Mouse (Mus musculus) thymus, postnatal 10 days (tissue): ENCODE data around the gene Pi4k2b.
"Not testable (repeated sequence)": the region's sequence is repeated elsewhere in the genome, so short reads cannot be mapped to it uniquely, and the experiment has no call there.

Experiments
- DNase-seq, 2 experiments: peaks; one replicate each; pipeline ENCODE4 v3.0.0; 2021; ENCODE audit warnings: low spot score in 2 of 2

Pi4k2b gene

DNA sequence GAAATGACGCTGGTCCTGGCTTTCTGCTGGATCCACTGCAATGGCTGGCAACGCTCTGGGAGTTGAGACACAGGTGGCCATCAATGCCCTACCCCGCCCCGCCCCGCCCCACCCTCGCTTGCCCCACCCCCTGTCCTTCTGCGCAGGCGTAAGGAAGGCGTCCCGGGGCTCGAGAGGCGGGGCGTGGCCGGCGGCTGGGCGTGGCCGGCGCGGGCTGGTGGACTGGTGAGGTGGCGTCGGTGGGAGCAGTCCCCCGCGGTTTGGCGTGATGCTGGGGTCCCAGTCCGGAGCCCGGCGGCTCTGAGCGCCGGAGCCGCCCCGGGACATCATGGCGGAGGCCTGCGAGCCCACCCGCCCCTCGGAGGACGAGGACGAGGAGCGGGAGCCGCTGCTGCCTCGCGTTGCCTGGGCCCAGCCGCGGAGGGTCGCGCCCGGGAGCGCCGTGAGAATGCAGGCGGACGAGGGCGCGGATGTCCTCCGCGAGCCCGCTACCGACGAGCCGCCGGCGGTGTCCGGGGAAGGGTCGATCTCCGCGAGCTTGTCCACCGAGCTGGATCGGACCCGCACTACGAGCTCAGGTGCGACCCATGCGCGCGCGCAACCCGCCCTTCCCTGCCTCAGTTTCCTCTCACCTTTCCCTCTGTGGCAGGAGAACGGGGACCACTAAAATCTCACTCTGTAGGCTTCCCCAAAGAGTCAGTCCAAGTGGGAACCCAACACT lies at the start of gene Pi4k2b:
Gene Pi4k2b, plus strand, starts transcription at position 184 of the 721 bp plus-strand sequence.
- peak; percentile 72 to 82 for DNase-seq

DNA sequence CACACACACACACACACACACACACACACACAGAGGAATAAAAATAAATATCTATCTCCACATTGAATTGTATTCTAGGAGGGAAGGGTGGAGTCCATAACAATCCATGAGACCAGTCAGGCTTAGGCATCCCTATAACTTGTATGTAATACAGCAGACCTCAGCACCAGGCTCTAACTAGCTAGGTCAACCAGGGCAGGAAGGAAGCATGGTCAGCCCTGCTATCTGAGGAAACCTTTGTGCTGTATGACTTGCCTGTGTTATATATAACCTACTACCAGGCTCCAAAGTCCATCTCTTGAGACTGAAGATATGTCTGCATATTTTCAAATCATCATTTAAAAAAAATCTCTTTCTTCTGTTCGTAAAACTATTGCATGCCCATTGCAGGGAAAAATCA lies 44.1 kb upstream of the Pi4k2b start:
- DNase-seq: no peak

DNA sequence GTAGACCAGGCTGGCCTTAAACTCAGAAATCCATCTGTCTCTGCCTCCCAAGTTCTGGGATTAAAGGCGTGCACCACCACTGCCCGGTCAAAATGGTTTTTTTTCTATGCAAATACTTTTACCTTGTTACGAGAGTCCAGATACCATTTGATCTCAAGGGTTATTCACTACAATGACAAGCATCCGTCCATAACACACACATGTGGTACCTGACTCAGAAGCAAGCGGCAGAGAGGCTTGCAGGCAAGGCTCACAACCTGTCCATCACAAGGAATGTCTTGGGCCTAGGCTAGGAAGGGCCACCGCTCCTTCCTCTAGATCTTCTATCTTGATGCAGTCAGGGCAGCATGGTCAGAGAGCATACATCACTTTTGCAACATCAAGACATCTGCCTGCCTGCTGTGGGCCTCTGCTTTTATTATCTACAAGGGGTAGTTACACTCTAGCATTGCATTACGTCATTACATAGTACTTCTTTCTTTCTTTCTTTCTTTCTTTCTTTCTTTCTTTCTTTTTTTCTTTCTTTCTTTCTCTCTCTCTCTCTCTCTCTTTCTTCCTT lies 43.4 kb upstream of the Pi4k2b start:
- DNase-seq: not testable (repeated sequence)

DNA sequence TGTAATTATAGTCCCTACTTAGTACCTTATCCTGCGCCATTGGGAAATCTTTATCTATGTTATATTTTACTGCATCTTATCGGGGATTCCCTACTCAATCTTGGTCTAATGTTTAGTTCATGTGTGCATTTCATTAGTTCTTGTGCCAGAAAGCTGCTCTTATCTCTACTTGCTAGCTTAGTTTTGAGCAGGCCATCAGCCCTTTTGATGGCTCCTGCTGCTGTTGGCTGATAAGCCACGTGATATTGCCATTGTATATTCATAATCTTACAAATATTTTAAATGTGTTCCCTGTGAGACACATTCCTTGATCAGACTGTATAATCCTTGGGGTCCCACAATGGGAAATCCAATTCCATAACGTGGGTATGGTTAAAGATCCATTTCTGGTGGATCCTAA lies 36.8 kb upstream of the Pi4k2b start:
- no peak for DNase-seq

DNA sequence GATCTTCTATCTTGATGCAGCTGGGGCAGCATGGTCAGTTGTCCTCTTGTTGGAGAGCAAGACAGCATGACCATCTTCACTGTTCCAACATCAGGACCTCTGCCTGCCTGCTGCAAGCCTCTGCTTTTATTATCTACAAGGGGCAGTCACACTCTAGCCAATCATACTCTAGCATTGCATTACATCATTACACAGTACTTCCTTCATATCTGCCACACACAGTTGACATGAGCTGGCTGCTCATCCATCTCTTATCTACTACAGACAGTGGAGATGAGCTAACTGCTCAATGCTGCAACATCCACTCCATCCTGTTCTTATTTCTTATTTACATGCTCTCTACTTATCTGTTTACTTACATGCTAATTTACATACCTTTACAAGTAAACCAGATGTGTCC lies 28.7 kb upstream of the Pi4k2b start:
- DNase-seq: no peak

DNA sequence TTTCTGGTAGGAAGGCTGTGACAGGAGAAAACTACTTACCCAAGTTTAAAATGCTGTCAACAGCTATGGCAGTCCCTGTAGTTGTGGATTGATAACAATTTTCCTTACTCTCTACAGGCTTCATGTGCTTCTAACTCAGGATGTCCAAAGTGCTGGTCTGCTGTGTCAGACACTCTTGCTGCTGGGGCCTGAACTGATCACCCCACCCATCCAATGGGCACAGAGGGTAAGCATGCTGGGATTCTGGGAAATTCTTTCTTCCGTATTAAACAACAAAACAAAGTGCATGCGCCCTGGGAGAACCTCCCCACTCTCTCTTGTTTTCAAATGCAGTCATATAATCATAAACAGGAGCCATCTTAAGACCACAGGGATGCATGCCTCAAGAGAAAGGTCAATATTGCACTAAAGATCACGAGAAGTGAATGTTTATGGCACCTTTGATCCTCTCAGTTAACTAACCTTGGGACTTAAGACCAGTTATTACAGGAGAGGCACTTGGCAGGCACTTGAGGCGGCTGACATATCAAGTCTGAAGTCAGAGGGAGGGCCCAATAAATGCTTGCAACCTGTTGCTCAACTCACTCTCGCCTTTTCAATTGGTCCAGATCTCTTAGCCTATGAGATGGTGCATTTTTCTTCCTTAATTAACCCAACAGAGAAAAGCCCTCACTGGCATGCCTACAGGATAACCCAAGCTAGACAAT lies 24.5 kb upstream of the Pi4k2b start:
- no peak for DNase-seq

DNA sequence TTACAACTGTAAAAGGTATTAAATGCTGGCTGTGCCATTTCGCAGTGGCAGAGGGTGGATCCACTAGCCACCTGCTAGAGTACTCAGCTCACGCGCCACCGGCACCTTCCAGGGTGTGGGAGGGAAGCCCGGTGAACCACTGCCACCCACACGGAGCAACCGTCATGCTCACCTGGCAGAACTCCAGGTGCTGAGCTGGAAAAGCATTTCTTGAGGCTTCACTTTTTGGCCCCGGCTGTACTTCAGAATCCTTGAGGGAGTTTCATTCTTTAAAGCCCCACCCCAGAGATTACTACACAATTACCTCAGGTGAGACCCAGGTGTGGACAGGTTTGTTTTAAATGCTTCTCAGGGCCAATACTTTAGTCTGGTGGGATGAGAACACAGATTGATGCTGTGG lies 20.4 kb upstream of the Pi4k2b start:
- no peak for DNase-seq

DNA sequence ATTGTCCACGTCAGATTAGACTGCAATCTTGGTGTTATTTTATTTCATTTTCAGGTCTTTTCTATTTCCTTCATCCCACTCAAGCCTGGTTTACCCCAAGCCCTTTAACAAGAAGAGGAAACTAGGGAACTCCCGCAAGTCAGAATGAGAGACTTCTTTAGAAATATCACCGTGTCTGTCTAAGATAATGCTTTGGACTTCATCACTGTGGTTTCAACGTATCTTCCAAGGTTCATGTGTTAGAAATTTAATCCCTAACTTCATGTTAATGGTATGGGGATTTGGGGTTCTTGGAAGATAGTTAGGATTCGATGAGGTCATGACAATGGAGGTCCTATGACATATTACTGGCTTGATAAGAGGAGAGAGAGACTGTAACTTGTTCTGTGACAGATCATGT lies 13.6 kb upstream of the Pi4k2b start:
- DNase-seq: no peak

DNA sequence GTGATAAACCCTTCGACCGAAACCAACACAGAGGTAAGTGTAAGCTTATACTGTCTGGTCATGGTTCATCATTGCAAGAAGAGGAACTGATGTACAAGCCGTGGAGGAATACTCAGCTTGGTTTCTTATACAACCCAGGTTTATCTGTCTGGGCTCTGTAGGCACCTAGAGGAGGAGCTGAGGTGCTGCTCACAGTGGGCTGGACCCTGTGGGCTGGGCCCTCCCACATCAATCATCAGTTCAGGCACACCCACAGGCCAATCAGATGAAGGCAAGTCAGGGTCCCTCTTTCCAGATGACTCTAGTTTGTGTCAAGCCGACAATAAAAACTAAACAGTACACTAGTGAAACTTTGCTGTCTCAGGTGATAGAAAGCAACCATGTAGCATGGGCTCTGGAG lies 8.6 kb upstream of the Pi4k2b start:
- no peak for DNase-seq

DNA sequence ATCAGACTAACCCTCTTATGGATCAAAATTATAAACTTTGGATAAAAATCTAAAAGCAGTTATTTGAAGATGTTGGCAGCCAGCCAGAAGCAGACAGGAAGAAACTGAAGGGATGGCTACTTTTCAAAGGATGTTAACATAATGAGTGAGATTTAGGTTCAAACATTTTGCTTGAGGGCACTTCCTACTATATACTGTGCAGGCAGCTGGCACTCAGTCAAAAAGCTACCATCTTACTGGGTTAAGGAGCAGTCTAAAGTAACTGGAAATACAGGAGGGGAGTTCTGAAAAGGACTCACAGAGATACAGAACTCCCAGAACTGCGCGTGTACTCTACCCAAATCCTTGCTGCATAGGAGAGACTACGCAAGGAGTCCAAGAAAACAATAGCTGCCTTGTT lies 5.3 kb upstream of the Pi4k2b start:
- DNase-seq: no peak

DNA sequence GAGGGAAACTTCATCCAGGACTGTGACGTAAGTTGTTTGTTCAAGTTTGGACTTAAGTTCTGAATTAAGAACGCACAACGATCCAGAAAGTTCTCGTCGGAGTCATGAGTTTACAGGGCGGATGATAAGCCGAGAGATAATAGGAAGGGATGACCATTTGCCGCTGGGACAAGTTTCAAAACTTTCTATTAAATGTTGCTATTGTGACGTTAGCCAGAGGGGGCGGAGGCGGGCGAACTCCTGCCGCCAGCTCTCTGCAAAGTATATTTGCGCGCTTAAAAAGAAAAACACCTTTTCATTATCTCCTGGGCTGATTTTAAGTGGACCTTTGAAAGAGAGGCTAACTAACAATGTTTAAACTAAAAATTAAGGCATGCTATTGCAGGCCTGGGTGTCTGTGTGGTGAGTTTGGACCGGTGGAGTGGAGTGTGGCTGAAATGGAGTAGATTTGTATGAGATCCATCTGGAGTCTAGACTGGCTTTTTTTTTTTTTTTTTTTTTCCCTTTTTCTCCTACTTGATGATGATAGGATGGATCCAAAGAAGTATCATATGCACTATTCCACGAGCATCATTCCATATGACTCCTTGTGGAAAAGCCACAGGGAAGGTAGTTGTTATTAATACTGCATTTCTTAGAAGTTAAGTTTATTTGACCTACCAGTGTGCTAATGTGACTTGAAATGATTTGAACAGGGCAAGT lies 889 bp downstream of the Pi4k2b start:
- DNase-seq: peak in 1 of 2 experiments; percentile 28

DNA sequence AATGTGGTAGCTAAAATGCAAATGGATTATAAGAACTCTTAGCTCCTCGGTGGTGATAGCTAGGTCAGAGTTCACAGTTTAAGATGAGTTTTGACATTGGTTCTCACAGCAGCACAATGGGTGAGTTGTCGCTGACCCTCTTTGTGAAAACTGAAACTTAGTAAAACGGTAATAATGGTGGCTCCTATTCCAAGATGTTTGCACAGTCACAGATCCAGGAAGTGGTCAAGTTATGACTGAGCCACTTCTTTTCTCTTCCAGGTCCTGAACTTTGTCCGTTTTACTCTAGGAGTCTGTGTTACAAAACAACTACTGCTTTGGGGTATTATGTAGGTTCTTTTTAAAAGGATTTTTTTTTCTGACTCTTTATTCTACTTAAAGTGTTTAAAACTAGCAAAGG lies 1.9 kb downstream of the Pi4k2b start:
- no peak for DNase-seq

DNA sequence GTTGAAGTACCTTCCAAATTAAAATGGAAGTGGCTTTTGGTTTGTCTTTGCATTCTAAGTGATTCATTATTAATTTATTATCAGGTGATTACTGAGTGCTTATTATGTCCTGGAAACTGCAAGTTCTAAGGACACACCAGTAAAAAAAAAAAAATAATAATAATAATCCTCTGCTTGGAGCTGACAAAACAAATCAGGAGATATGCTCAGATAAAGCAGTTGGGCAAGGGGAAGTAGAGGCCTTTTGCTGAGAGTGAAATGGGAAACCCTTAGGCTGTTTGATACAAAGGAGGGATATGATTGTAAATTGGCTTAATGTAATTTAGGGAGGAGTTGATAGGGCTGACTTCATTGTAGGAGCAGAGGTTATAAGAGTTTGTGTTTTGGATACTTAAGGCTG lies 5.5 kb downstream of the Pi4k2b start:
- no peak for DNase-seq

DNA sequence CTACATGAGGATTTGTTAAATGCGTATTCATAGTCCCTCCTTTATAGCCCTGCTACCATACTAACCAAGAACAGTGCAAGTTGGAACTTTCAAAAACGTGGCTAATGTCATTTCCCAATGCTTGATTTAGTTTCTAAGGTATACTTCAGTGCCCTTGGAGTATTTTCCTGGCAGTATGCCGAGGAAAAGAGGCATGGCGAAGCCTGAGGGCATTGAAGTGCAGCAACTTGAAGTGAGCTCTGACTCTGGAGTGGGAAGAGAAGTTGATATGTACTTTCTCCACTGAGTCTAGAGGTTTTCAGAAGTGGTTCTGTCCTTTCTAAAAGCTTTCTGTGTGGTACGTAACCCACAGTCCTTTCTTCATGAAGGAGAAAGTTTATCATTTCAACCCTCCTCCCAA lies 7.4 kb downstream of the Pi4k2b start:
- DNase-seq: no peak

DNA sequence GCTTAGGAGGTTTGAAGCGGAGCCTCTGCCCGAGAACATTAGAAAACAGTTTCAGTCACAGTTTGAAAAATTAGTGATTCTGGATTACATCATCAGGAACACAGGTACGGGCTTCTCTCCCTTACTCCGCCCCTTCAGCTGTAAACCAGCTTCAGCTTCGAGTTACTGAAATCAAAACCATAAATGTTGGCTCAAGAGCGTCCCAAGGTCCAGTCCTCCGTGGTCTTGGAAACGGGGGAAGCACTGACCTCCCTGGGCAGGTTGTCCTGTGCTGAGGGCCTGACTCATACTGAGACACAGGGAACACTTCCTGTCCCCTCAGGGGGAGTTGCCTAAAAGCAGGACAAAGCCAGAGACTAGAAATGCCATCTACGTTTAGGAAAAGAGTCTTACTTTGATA lies 11.8 kb downstream of the Pi4k2b start:
- no peak for DNase-seq

DNA sequence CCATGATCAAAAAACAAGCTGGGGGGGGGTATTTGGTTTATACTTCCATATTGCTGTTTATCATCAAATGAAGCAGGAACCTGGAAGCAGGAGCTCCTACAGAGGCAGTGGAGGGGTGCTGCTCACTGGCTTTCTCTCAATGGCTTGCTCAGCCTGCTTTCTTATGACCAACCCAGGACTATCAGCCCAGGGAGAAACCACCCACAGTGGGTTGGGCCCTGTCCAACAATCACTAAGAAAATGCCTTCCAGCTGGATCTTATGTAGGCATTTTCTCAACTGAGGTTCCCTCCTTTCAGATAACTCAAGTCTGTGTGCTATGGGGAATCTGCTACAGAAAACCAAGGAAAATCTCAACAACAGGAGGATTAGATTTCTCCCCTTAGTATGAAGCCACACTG lies 12.8 kb downstream of the Pi4k2b start:
- no peak for DNase-seq

DNA sequence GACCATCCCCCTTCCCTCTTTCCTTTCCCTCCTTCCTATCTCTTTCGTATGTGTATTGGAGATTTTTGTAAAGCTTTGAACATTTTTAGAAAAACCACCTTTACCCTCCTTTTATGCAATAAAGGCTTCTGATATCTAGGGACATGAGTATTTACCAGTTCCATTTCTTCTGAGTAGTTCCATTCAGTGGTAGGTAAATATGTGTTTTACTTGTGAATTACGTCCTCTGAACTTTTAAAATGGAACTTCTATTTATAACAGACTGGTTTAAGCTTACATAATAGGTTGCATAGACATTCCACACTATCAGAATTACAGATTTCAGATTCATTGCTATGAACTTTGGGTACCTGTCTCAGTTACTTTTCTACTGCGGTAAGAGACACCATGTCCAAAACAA lies 14.0 kb downstream of the Pi4k2b start:
- no peak for DNase-seq

DNA sequence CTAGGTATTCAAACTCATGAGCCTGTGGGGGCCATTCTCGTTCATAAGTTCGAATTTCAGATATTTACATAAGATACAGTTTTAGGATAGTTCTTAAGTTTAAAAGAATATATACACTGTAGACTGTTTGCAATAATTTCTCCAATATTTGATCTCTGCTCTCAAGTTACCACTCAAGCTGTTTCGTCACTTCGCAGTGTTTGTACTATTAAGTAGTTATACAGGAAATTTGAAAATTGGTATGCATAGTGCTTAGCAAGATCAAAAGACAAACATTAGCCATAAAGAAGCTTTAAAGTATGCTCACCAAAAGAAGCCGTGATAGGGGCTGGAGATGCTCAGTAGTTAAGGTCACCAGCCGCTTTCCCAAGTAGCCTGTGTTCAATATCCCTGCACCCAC lies 14.6 kb downstream of the Pi4k2b start:
- DNase-seq: no peak

DNA sequence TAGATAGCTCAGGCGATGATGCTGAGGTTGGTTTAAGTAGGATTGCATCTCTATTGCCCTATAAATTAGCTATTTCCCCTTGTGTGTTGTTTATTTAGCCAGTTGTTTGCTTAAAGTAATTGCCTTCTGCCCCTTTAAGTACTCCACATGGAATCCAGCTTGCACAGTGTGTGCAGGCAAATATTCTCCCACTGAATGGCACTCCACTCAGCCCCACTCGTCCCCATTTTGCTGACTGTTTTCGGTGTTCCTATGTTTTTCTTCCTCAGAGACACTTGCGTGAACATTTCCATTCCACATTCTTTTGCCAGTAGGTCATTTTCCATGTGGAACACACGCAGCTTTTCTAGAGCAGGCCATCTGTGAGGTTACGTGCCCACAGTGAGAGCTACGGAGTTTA lies 21.2 kb downstream of the Pi4k2b start:
- no peak for DNase-seq

DNA sequence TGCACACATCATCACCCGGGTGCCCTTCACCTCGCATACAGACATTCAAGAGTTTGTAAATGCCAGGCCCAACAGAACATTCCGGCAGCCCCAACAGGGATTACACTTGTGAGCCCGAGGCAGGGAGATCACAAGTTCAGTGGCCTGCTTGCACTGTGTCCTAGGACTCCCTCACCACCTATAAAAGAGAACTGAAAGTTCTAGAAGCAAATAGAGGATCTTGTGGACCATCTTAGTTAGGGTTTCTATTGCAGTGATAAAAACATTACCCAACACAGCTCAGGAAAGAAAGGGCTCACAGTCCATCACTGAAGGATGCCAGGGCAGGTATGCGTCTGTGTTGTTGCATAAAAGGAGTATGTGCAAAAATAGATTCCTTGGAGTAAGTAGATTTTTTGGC lies 32.9 kb downstream of the Pi4k2b start:
- no peak for DNase-seq

DNA sequence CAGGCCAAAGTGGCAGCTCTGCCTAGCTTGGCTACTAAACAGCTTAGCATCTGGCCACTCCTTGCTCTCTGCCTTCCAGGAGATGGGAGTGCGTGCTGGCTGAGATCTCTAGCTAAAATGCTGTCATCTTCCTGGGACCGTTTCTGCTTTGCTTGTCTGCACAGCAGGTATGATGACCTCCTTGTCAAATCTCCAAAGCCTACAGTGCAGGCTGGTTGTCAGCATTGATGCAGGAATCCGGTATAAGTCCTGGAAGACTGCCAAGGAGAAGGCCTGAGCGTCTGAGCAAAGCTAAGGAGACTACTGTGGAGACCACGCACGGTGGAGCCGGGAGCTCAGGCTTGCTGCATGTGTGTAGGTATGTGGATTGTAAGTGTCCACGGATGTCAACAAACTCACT lies 33.9 kb downstream of the Pi4k2b start, which contains the start of gene Zcchc4:
Gene Zcchc4, plus strand, starts transcription at position 173 of the 400 bp plus-strand sequence.
- no peak for DNase-seq
